Mouse (Mus musculus) MEL (cell line): Measurements from ENCODE around the gene Slc5a5. TPM values are rescaled to one million over a fixed set of nuclear protein-coding genes. Genes with fewer than 3 reads are reported as not detected.

Source experiments
- DNase-seq: peaks from one replicate; pipeline ENCODE4 v3.0.0; 2011; ENCODE audit warnings: low read depth, low spot score
- H3K27ac ChIP-seq: 2 replicates; pipeline ENCODE4 v1.5.1; 2012; ENCODE audit warnings: low read depth, mild to moderate bottlenecking, control low read depth, low read length, moderate library complexity; ENCODE audit not compliant: control insufficient read depth
- H3K27me3 ChIP-seq, 2 experiments: fragments of 150-350 bp in 1 of 2; sonication (generic) in 1 of 2; 2 replicates each; pipeline ENCODE4 v1.6.1; 2012; ENCODE audit warnings: low read length in 2 of 2, mild to moderate bottlenecking in 2 of 2, improper control_type of control experiment in 1 of 2, moderate library complexity in 1 of 2; ENCODE audit not compliant: insufficient read depth in 2 of 2, control insufficient read depth in 1 of 2
- H3K36me3 ChIP-seq, 2 experiments: 2 replicates each; pipeline ENCODE4 v1.6.1; 2012 to 2014; ENCODE audit warnings: low read length in 2 of 2, improper control_type of control experiment in 1 of 2, inconsistent platforms in 1 of 2, mild to moderate bottlenecking in 1 of 2; ENCODE audit not compliant: insufficient read depth in 2 of 2, control insufficient read depth in 1 of 2
- H3K4me1 ChIP-seq, 2 experiments: fragments of 150-350 bp in 1 of 2; sonication (generic) in 1 of 2; 2 replicates each; pipeline ENCODE4 v1.6.1; 2012; ENCODE audit warnings: low read length in 2 of 2, improper control_type of control experiment in 1 of 2, mild to moderate bottlenecking in 1 of 2; ENCODE audit not compliant: insufficient read depth in 2 of 2, control insufficient read depth in 1 of 2
- H3K4me3 ChIP-seq, 2 experiments: fragments of 150-350 bp in 1 of 2; sonication (generic) in 1 of 2; 2 replicates each; pipeline ENCODE4 v1.5.1; 2012; ENCODE audit warnings: low read depth in 2 of 2, low read length in 2 of 2, mild to moderate bottlenecking in 2 of 2, moderate library complexity in 2 of 2, control low read depth in 1 of 2, improper control_type of control experiment in 1 of 2; ENCODE audit not compliant: control insufficient read depth in 1 of 2, insufficient read depth in 1 of 2
- H3K79me2 ChIP-seq: 2 replicates; pipeline ENCODE4 v1.6.1; 2012; ENCODE audit warnings: mild to moderate bottlenecking, low read length, moderate library complexity; ENCODE audit not compliant: control insufficient read depth, poor library complexity, insufficient read depth
- H3K9ac ChIP-seq: 2 replicates; pipeline ENCODE4 v1.6.1; 2012; ENCODE audit warnings: low read depth, mild to moderate bottlenecking, control low read depth, low read length, moderate library complexity; ENCODE audit not compliant: control insufficient read depth, poor library complexity, severe bottlenecking
- H3K9me3 ChIP-seq: fragments of 150-350 bp; sonication (generic); replicated peaks from 2 replicates; pipeline ENCODE4 v1.6.1; 2012; ENCODE audit warnings: mild to moderate bottlenecking, low read length, improper control_type of control experiment, moderate library complexity; ENCODE audit not compliant: insufficient read depth
- BHLHE40 ChIP-seq: IDR thresholded peaks from 2 replicates; pipeline ENCODE4 v1.6.1; 2012; ENCODE audit warnings: low read depth, mild to moderate bottlenecking, inconsistent platforms, low read length, improper control_type of control experiment, borderline replicate concordance
- CTCF ChIP-seq, 3 experiments: IDR thresholded peaks in 2 of 3; conservative IDR thresholded peaks in 1 of 3; 2 replicates each; pipeline ENCODE4 v1.5.1; 2011 to 2012; ENCODE audit warnings: low read length in 3 of 3, low read depth in 2 of 3, mild to moderate bottlenecking in 2 of 3, improper control_type of control experiment in 1 of 3, inconsistent platforms in 1 of 3, mixed read lengths in 1 of 3, moderate library complexity in 1 of 3; ENCODE audit not compliant: control insufficient read depth in 1 of 3, insufficient read depth in 1 of 3, poor library complexity in 1 of 3, severe bottlenecking in 1 of 3
- E2F4 ChIP-seq: IDR thresholded peaks from 2 replicates; pipeline ENCODE4 v1.6.1; 2011; ENCODE audit warnings: low read depth, low read length, improper control_type of control experiment, borderline replicate concordance
- ELF1 ChIP-seq: IDR thresholded peaks from 2 replicates; pipeline ENCODE4 v1.6.1; 2014; ENCODE audit warnings: low read depth, mild to moderate bottlenecking, inconsistent platforms, low read length, improper control_type of control experiment, moderate library complexity
- EP300 ChIP-seq, 2 experiments: IDR thresholded peaks; 2 replicates each; pipeline ENCODE4 v1.6.1; 2011; ENCODE audit warnings: improper control_type of control experiment in 2 of 2, low read length in 2 of 2, low read depth in 1 of 2, mild to moderate bottlenecking in 1 of 2
- ETS1 ChIP-seq: IDR thresholded peaks from 2 replicates; pipeline ENCODE4 v1.6.1; 2012; ENCODE audit warnings: low read depth, mild to moderate bottlenecking, inconsistent platforms, low read length, improper control_type of control experiment, moderate library complexity
- GABPA ChIP-seq: IDR thresholded peaks from 2 replicates; pipeline ENCODE4 v1.6.1; 2012; ENCODE audit warnings: low read depth, mild to moderate bottlenecking, inconsistent platforms, low read length, improper control_type of control experiment, moderate library complexity
- GATA1 ChIP-seq: IDR thresholded peaks from 2 replicates; pipeline ENCODE4 v1.6.1; 2011; ENCODE audit warnings: low read depth, low read length, improper control_type of control experiment
- KAT2A ChIP-seq: conservative IDR thresholded peaks from 2 replicates; pipeline ENCODE4 v1.6.1; 2012; ENCODE audit warnings: low read depth, low read length, improper control_type of control experiment, inconsistent platforms
- MAZ ChIP-seq: IDR thresholded peaks from 2 replicates; pipeline ENCODE4 v1.6.1; 2012; ENCODE audit warnings: low read depth, mild to moderate bottlenecking, inconsistent platforms, low read length, improper control_type of control experiment
- NELFE ChIP-seq: IDR thresholded peaks from 2 replicates; pipeline ENCODE4 v1.6.1; 2011; ENCODE audit warnings: low read depth, low read length, improper control_type of control experiment
- NRF1 ChIP-seq: IDR thresholded peaks from 2 replicates; pipeline ENCODE4 v1.6.1; 2014; ENCODE audit warnings: low read depth, mild to moderate bottlenecking, inconsistent platforms, low read length, improper control_type of control experiment, moderate library complexity; ENCODE audit not compliant: poor library complexity, insufficient read depth, severe bottlenecking
- POLR2AphosphoS5 ChIP-seq: IDR thresholded peaks from 2 replicates; pipeline ENCODE4 v1.6.1; 2012; ENCODE audit warnings: low read depth, borderline replicate concordance, mild to moderate bottlenecking, inconsistent platforms, low read length, moderate library complexity, mixed read lengths
- RAD21 ChIP-seq: IDR thresholded peaks from 2 replicates; pipeline ENCODE4 v1.6.1; 2011; ENCODE audit warnings: mild to moderate bottlenecking, low read depth, low read length, improper control_type of control experiment
- SIN3A ChIP-seq: IDR thresholded peaks from 2 replicates; pipeline ENCODE4 v1.6.1; 2012; ENCODE audit warnings: low read length, improper control_type of control experiment, inconsistent platforms
- SMC3 ChIP-seq: IDR thresholded peaks from 2 replicates; pipeline ENCODE4 v1.6.1; 2011; ENCODE audit warnings: low read depth, low read length, improper control_type of control experiment
- TAL1 ChIP-seq: IDR thresholded peaks from 2 replicates; pipeline ENCODE4 v1.6.1; 2012; ENCODE audit warnings: mild to moderate bottlenecking, inconsistent platforms, low read length, moderate library complexity, mixed read lengths
- TBP ChIP-seq: IDR thresholded peaks from 2 replicates; pipeline ENCODE4 v1.8.0; 2011; ENCODE audit warnings: low read depth, low read length, improper control_type of control experiment
- TCF12 ChIP-seq: IDR thresholded peaks from 2 replicates; pipeline ENCODE4 v1.6.1; 2014; ENCODE audit warnings: low read depth, mild to moderate bottlenecking, inconsistent platforms, low read length, improper control_type of control experiment, moderate library complexity
- USF1 ChIP-seq: IDR thresholded peaks from 2 replicates; pipeline ENCODE4 v1.6.1; 2014; ENCODE audit warnings: low read depth, mild to moderate bottlenecking, inconsistent platforms, low read length, improper control_type of control experiment, moderate library complexity
- USF2 ChIP-seq, 2 experiments: IDR thresholded peaks; 2 replicates each; pipeline ENCODE4 v1.6.1; 2011 to 2012; ENCODE audit warnings: improper control_type of control experiment in 2 of 2, low read length in 2 of 2, borderline replicate concordance in 1 of 2, inconsistent platforms in 1 of 2, low read depth in 1 of 2, mild to moderate bottlenecking in 1 of 2; ENCODE audit not compliant: insufficient read depth in 1 of 2
- ZKSCAN1 ChIP-seq: IDR thresholded peaks from 2 replicates; pipeline ENCODE4 v1.6.1; 2012; ENCODE audit warnings: low read depth, mild to moderate bottlenecking, inconsistent platforms, low read length, improper control_type of control experiment, moderate library complexity
- ZNF384 ChIP-seq: IDR thresholded peaks from 2 replicates; pipeline ENCODE4 v1.6.1; 2012; ENCODE audit warnings: low read depth, mild to moderate bottlenecking, inconsistent platforms, low read length, improper control_type of control experiment
- polyA plus RNA-seq, 2 experiments: library from polyadenylated mRNA; stranded (reverse) in 1 of 2; unstranded in 1 of 2; fragments of >175 nt in 1 of 2; fragments of >200 nt in 1 of 2; gene quantifications; 2 replicates each; pipeline versions ENCODE4 v1.2.1 to v1.2.4; 2012; ENCODE audit warnings: low replicate concordance in 2 of 2, low read depth in 1 of 2; ENCODE audit not compliant: insufficient read length in 2 of 2, insufficient read depth in 1 of 2, missing spikeins in 1 of 2
- total RNA-seq: library from RNA; depleted of rRNA; stranded (reverse); fragments of 300-350 nt; gene quantifications from 2 replicates; pipeline ENCODE4 v1.2.3, GENCODE M21; 2012

Gene Slc5a5
- total and polyA plus RNA-seq, 3 experiments, result 0.12 to 0.36 TPM; not detected in 1

DNA sequence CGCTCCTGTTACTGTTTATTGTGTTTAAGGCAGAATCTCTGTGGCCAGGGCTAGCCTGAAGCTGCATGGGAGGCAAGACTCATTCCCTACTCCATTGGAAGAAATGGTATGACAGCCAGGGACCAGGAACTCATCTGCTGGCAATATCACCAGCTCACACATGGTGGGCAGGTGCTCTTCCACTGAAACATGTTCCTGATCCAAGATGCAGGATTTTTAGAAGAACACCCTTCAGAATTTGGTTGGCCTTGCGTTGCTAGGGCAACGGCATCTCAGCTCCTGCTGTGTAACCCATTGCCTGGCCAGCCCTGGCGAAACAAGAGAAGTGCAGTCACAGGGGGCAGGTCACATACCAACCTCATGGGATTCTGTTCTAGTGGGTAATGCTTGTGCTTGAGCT lies 13.1 kb downstream of the Slc5a5 start:
- Histone ChIP-seq H3K9ac (no peak overlapping the region), H3K79me2 (no peaks in the 10 kb centered on the region), H3K4me1 (no peaks in the 10 kb centered on the region), H3K36me3 (no peaks in the 10 kb centered on the region), H3K27ac (no peak overlapping the region), H3K27me3 (no peaks in the 10 kb centered on the region), H3K9me3 (no peaks in the 10 kb centered on the region), H3K4me3 (no peak overlapping the region)
- no peak for DNase-seq
- TF ChIP-seq POLR2AphosphoS5, result no peak
- TF ChIP-seq TCF12, result no peak
- no peak for TF ChIP-seq ELF1
- no peak for TF ChIP-seq MAZ
- TF ChIP-seq USF1, result no peak
- TF ChIP-seq CTCF (IDR thresholded peaks at IDR 0.05 in 2 of 3, conservative IDR thresholded peaks at IDR 0.05 in 1 of 3; ENCODE audit: control insufficient read depth in 1 of 3, insufficient read depth in 1 of 3, low read depth in 2 of 3, low read length in 3 of 3, poor library complexity in 1 of 3, severe bottlenecking in 1 of 3), result no peak
- no peak for TF ChIP-seq E2F4
- TF ChIP-seq ETS1, result no peak
- no peak for TF ChIP-seq ZNF384
- no peak for TF ChIP-seq RAD21
- TF ChIP-seq ZKSCAN1, result no peak
- no peak for TF ChIP-seq TAL1
- no peak for TF ChIP-seq KAT2A
- no peak for TF ChIP-seq SMC3
- no peak for TF ChIP-seq GABPA
- TF ChIP-seq EP300 (IDR thresholded peaks at IDR 0.05; ENCODE audit: low read depth in 1 of 2, low read length in 2 of 2), result no peak
- TF ChIP-seq NRF1, result no peak
- no peak for TF ChIP-seq USF2 (IDR thresholded peaks at IDR 0.05; ENCODE audit: borderline replicate concordance in 1 of 2, insufficient read depth in 1 of 2, low read depth in 1 of 2, low read length in 2 of 2)

GRCm38 (mm10) chr8:70878178-70878577 lies 14.4 kb downstream of the Slc5a5 start:
- no peak overlapping the region for H3K27ac ChIP-seq
- H3K4me3 ChIP-seq, result no peak overlapping the region
- H3K9ac ChIP-seq, result no peak overlapping the region
- no peaks in the 10 kb centered on the region for H3K79me2 ChIP-seq
- H3K9me3 ChIP-seq, result no peaks in the 10 kb centered on the region
- no peaks in the 10 kb centered on the region for H3K27me3 ChIP-seq
- no peaks in the 10 kb centered on the region for H3K36me3 ChIP-seq
- DNase-seq, result no peak
- TF ChIP-seq ETS1 (no peak), POLR2AphosphoS5 (no peak), SIN3A (no peak), MAZ (no peak), GATA1 (no peak), TBP (no peak), KAT2A (no peak), USF1 (no peak), BHLHE40 (no peak), ZNF384 (no peak), NELFE (no peak)
- H3K4me1 ChIP-seq, result 0 out of 4 replicates have a peak, but pooled peaks cover 0 to 3% of the 10 kb centered on the region in 2 experiments
